Mouse (Mus musculus) ES-CJ7 (cell line): ENCODE measurements around the gene Mcu.

Experiments used
- DNase-seq: peaks from one replicate; pipeline ENCODE4 v3.0.0; 2011; ENCODE audit warnings: low read depth, low spot score

Gene Mcu

GRCm38 (mm10) chr10:59435746-59436145 is 180.7 kb downstream of the Mcu start:
- no peak for DNase-seq

GRCm38 (mm10) chr10:59430701-59431218 is 185.7 kb downstream of the Mcu start:
- DNase-seq: no peak

GRCm38 (mm10) chr10:59429448-59430135 is 186.9 kb downstream of the Mcu start:
- DNase-seq: no peak

GRCm38 (mm10) chr10:59426371-59426770 is 190.1 kb downstream of the Mcu start:
- no peak for DNase-seq

GRCm38 (mm10) chr10:59425369-59425768 is 191.1 kb downstream of the Mcu start:
- no peak for DNase-seq

- no peak for DNase-seq
Measured at GRCm38 (mm10) chr10:59424453-59424852, 192.0 kb downstream of the Mcu start.

- no peak for DNase-seq
Measured at GRCm38 (mm10) chr10:59419516-59419915, 197.0 kb downstream of the Mcu start.

GRCm38 (mm10) chr10:59416623-59417022 is 199.9 kb downstream of the Mcu start:
- DNase-seq: no peak

- DNase-seq: peak; percentile 27
Measured at GRCm38 (mm10) chr10:59413711-59414110, 202.8 kb downstream of the Mcu start.

- DNase-seq: peak; percentile 33
Measured at GRCm38 (mm10) chr10:59410264-59410663, 206.2 kb downstream of the Mcu start.

GRCm38 (mm10) chr10:59408499-59408898 is 208.0 kb downstream of the Mcu start:
- no peak for DNase-seq

- no peak for DNase-seq
Measured at GRCm38 (mm10) chr10:59403793-59404149, 212.7 kb downstream of the Mcu start.

- DNase-seq: no peak
Measured at GRCm38 (mm10) chr10:59402899-59403792, 213.3 kb downstream of the Mcu start, which contains the start of gene Pla2g12b. Gene Pla2g12b (plus strand): TSS chr10:59403660.
